Mouse (Mus musculus) left cerebral cortex, adult 2 months (tissue): Measurements from ENCODE around the gene Gtf2i. TPM values are rescaled to one million over a fixed set of nuclear protein-coding genes. Genes with fewer than 3 reads are reported as not detected.

Experiments
- DNase-seq, 2 experiments: peaks; one replicate each; pipeline ENCODE4 v3.0.0; 2021 to 2022; ENCODE audit warnings: low spot score in 2 of 2, mixed read lengths in 1 of 2; ENCODE audit errors: extremely low spot score in 1 of 2
- H3K27ac ChIP-seq: fragments of 200-600 bp; 2 replicates; pipeline ENCODE4 v1.8.1; 2022
- H3K4me3 ChIP-seq: fragments of 200-600 bp; 2 replicates; pipeline ENCODE4 v1.8.1; 2022
- CTCF ChIP-seq: fragments of 200-600 bp; IDR thresholded peaks from 2 replicates; pipeline ENCODE4 v1.8.1; 2022; ENCODE audit warnings: antibody characterized with exemption, mild to moderate bottlenecking, moderate library complexity
- intact Hi-C: fragments of 180-260 bp; cut with DNase I; formaldehyde crosslinking; loops from one replicate; pipeline ENCODE4 v1.15.1; 2025
- microRNA-seq, 2 experiments: library from miRNA; unstranded; fragments of <30 nt; microRNA quantifications; one replicate each; pipeline ENCODE4 v1.2.0; 2021
- total RNA-seq, 2 experiments: library from RNA; stranded (reverse); gene quantifications; 2 replicates each; pipeline ENCODE4 v1.2.3; 2021

The Gtf2i gene
- total RNA-seq, 2 experiments from 2014 or later = 219 to 221 TPM

DNA sequence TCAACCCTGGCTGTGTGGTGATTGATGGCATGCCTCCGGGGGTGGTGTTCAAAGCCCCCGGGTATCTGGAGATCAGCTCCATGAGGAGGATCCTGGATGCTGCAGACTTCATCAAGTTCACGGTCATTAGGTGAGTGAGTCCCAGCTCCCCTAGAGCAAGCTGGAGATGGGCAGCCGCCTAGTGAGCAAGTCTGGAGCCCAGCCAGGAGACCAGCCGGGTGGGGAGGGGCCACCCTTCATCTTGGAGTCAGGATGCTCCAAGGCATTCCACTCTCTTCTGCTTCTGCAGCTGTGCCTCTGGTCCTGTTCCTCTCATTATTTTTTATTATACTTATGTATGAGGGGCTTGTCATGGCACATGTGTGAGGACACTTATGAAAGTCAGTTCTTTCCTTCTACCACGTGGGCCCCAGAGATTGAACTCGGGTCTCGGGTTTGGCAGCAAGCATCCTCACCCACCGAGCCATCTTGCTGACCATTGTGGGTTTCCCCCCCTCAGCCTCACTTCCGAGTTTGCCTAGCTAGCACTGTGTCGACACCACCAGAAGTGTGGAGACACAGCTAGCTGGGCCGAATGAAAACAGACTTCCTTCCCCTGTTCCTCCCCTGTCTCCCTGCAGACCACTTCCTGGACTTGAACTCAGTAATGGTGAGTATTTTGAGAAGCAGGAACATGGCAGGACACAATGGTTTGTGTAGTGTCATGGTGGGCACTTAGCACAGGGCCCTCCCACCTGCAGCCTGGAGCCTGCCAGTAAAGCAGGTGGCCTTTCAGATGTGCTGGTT is 100.3 kb downstream of the Gtf2i start:
- Histone ChIP-seq H3K4me3 (no peak overlapping the region), H3K27ac (no peak overlapping the region)
- no peak for DNase-seq
- TF ChIP-seq CTCF = no peak
- intact Hi-C loops = no loop called here

DNA sequence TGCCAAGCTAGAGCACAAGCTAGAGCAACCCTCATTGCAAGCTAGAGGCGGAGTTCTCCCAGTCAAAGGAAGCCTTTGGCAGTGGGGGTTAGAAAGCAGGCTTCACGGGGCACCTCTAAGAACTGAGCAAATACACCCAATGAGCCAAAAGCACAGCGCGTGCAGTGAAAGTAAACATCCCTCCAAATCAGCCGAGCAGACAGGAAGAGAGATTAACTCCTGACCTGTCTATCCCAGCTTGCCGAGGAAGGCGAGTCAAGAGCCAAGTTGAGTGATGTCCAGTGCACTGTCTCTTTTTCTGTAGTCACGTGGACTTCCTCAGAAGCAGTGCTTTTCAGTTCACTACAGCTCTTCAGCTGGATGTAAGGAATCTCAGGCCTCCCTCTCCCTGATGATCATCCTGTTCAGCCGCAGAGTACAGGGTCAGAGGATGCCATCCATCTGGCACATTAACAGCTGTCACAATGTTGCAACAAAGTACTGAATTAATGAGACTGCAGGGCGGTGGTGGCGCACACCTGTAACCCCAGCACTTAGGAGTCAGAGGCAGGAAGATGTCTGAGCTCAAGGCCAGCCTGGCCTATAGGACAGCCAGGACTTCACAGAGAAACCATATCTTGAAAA is 104.5 kb downstream of the Gtf2i start:
- H3K4me3 ChIP-seq = no peak overlapping the region
- H3K27ac ChIP-seq = no peak overlapping the region
- no peak for TF ChIP-seq CTCF
- intact Hi-C loops = no loop called here
- DNase-seq = no peak

DNA sequence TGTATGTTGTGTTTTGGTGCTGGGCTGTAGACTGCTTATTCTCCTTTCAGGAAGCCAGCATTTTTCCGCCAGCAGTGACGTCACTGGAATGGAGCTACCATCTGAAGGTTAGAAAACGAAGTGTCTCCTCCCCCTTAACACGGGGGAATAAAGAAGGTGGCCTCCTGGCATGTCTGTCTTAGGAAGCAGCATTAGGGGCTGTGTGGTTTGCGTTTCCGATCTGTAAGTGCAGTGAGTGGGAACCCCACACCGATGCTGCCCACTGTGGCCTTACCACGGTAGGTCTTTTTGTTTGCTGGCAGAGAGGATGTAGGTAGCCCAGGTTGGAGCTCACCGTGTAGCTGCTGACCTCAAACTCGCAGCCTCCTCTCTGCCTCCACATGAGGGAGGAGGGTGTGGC is 107.8 kb downstream of the Gtf2i start:
- intact Hi-C loops = no loop called here
- Histone ChIP-seq H3K4me3 (no peak overlapping the region), H3K27ac (no peak overlapping the region)
- TF ChIP-seq CTCF = no peak
- no peak for DNase-seq

GRCm38 (mm10) chr5:134193664-134194063 is 120.9 kb downstream of the Gtf2i start:
- Histone ChIP-seq H3K27ac (no peak overlapping the region), H3K4me3 (no peak overlapping the region)
- no peak for TF ChIP-seq CTCF
- intact Hi-C loops = loop anchor here (5.0 kb wide), 1 partner anchor 34 kb away; the partner anchor contains the start of gene Ncf1
- no peak for DNase-seq

DNA sequence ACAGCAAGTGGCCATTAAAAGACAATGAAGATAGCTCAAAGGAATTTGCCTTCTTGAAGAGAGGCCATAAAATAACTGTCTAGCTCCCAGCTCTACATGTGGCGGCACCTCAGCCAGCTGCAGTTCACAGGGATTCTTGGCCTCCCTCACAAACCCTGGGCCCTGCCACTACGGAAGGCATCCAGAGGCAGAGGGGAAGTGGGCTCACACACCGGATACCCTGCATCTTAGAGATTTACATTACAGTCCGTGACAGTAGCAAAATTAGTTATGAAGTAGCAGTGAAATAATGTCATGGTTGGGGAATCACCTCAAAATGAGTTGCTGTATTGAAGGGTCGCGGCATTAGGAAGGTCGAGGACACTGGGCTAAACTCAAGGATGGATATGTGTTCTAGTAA is 126.0 kb downstream of the Gtf2i start:
- no peak overlapping the region for H3K4me3 ChIP-seq
- TF ChIP-seq CTCF = no peak
- intact Hi-C loops = no loop called here
- H3K27ac ChIP-seq = no peak overlapping the region
- DNase-seq = no peak

Small RNAs within 50 kb of the gene (microRNA-seq; reads per million reads assigned to microRNA genes)
- 0 reads per million in 2 experiments for gene Mir3965

Other genes starting within 250 kb of the Gtf2i start
- 10 to 100 TPM; 86.7 to 93.1 TPM for gene Castor2, start 215.0 kb downstream of the Gtf2i start, total RNA-seq
- 10 to 100 TPM; 15.4 to 19.2 TPM for gene Rcc1l, start 138.0 kb downstream of the Gtf2i start, total RNA-seq
- 10 to 100 TPM; 17.7 to 20.1 TPM for gene Gtf2ird2, start 130.7 kb downstream of the Gtf2i start, total RNA-seq
- 10 to 100 TPM in 1 of 2 experiments, 1 to 10 TPM in 1; 8.1 to 10.2 TPM for gene Ncf1, start 85.1 kb downstream of the Gtf2i start, total RNA-seq
- 10 to 100 TPM; 46.9 to 47.0 TPM for gene Gtf2ird1, start 142.0 kb upstream of the Gtf2i start, total RNA-seq
- gene Clip2, start 237.7 kb upstream of the Gtf2i start, total RNA-seq = 100 to 1,000 TPM; 116 to 123 TPM
- gene Syna, start 245.4 kb upstream of the Gtf2i start, total RNA-seq = under 1 TPM; 0.21 to 0.34 TPM